Mouse (Mus musculus) bone marrow, adult 2 months (tissue): ENCODE results near the gene Rab6b. TPM values are rescaled to one million over a fixed set of nuclear protein-coding genes. Genes with fewer than 3 reads are reported as not detected.

Experiments
- H3K27ac ChIP-seq: fragments of 200-500 bp; 2 replicates; pipeline ENCODE4 v1.5.1; 2012; ENCODE audit warnings: low read depth, mild to moderate bottlenecking, control low read depth, inconsistent platforms, low read length; ENCODE audit not compliant: control insufficient read depth, poor library complexity, insufficient read depth
- H3K4me1 ChIP-seq: fragments of 200-500 bp; 2 replicates; pipeline ENCODE4 v1.6.1; 2011; ENCODE audit warnings: low read length; ENCODE audit not compliant: control insufficient read depth, insufficient read depth
- H3K4me3 ChIP-seq: fragments of 200-500 bp; replicated peaks from 2 replicates; pipeline ENCODE3; 2011; ENCODE audit warnings: mild to moderate bottlenecking, low read depth, low read length, control low read depth; ENCODE audit not compliant: control insufficient read depth
- CTCF ChIP-seq: fragments of 200-500 bp; IDR thresholded peaks from 2 replicates; pipeline ENCODE4 v1.5.1; 2011; ENCODE audit warnings: low read length, control low read depth; ENCODE audit not compliant: control insufficient read depth, insufficient read depth
- POLR2A ChIP-seq: fragments of 200-500 bp; IDR thresholded peaks from 2 replicates; pipeline ENCODE4 v1.6.1; 2011; ENCODE audit warnings: low read depth, mild to moderate bottlenecking, control low read depth, low read length, borderline replicate concordance; ENCODE audit not compliant: control insufficient read depth
- WGBS: fragments of 180-500 bp; shearing (Covaris S2); methylation state at CpG from one replicate; pipeline ENCODE4 v1.1.7; 2018; 5-methylcytosine and 5-hydroxymethylcytosine counted together
- polyA plus RNA-seq: library from polyadenylated mRNA; stranded (reverse); fragments of >200 nt; gene quantifications from 2 replicates; pipeline ENCODE4 v1.2.4, GENCODE M21; 2011; ENCODE audit warnings: low replicate concordance; ENCODE audit not compliant: missing spikeins, insufficient read depth, insufficient read length

Rab6b gene
- 1.3 and 1.8 TPM in 2 replicates for polyA plus RNA-seq

GRCm38 (mm10) chr9:103111621-103112470 lies at the start of gene Rab6b:
TSS of gene Rab6b (plus strand) at chr9:103111787.
- 0 out of 2 replicates have a peak, but pooled peaks have one; percentile 10 for TF ChIP-seq POLR2A
- no peak for TF ChIP-seq CTCF
- under 1% methylated on average over 72 of the region's 81 CpGs for WGBS

GRCm38 (mm10) chr9:103063591-103063990 lies 48.0 kb upstream of the Rab6b start:
- Histone ChIP-seq H3K4me3 (no peak overlapping the region), H3K4me1 (no peaks in the 10 kb centered on the region), H3K27ac (no peak overlapping the region)
- TF ChIP-seq POLR2A (no peak), CTCF (no peak)
- WGBS = 81% methylated on average over 6 of the region's 6 CpGs

More at GRCm38 (mm10) chr9:103111621-103112470, at the start of gene Rab6b:
- peak within 1 kb of the TSS; percentile 38 for H3K4me3 ChIP-seq
- no peak within 1 kb of the TSS for H3K27ac ChIP-seq
- H3K4me1 ChIP-seq = peaks cover 2% of the 10 kb centered on the region; the same call in 1 of the 2 replicates

GRCm38 (mm10) chr9:103066845-103067244 lies 44.7 kb upstream of the Rab6b start:
- H3K27ac ChIP-seq = no peak overlapping the region
- no peak overlapping the region for H3K4me3 ChIP-seq
- H3K4me1 ChIP-seq = no peaks in the 10 kb centered on the region
- WGBS = 79% methylated on average over 8 of the region's 8 CpGs
- TF ChIP-seq POLR2A (no peak), CTCF (no peak)

- WGBS = 87% methylated on average over 11 of the region's 11 CpGs
- no peak for TF ChIP-seq CTCF
- TF ChIP-seq POLR2A = no peak
Observed at GRCm38 (mm10) chr9:103067651-103068050, 43.9 kb upstream of the Rab6b start.

GRCm38 (mm10) chr9:103068769-103069168 lies 42.8 kb upstream of the Rab6b start:
- no peak overlapping the region for H3K27ac ChIP-seq
- no peak overlapping the region for H3K4me3 ChIP-seq
- no peaks in the 10 kb centered on the region for H3K4me1 ChIP-seq
- TF ChIP-seq CTCF (no peak), POLR2A (no peak)
- 87% methylated on average over 8 of the region's 8 CpGs for WGBS

More at GRCm38 (mm10) chr9:103067651-103068050, 43.9 kb upstream of the Rab6b start:
- no peaks in the 10 kb centered on the region for H3K4me1 ChIP-seq
- H3K27ac ChIP-seq = no peak overlapping the region
- no peak overlapping the region for H3K4me3 ChIP-seq

- TF ChIP-seq CTCF = no peak
- no peak for TF ChIP-seq POLR2A
- Histone ChIP-seq H3K27ac (no peak overlapping the region), H3K4me1 (no peaks in the 10 kb centered on the region), H3K4me3 (no peak overlapping the region)
- 75% methylated on average over 7 of the region's 7 CpGs for WGBS
Observed at GRCm38 (mm10) chr9:103071541-103072203, 39.9 kb upstream of the Rab6b start.

- Histone ChIP-seq H3K4me3 (no peak overlapping the region), H3K27ac (no peak overlapping the region), H3K4me1 (no peaks in the 10 kb centered on the region)
- no peak for TF ChIP-seq POLR2A
- no peak for TF ChIP-seq CTCF
- WGBS = 75% methylated on average over 6 of the region's 6 CpGs
Observed at GRCm38 (mm10) chr9:103072204-103072599, 39.4 kb upstream of the Rab6b start.

- TF ChIP-seq CTCF (no peak), POLR2A (no peak)
- no peak overlapping the region for H3K4me3 ChIP-seq
- no peaks in the 10 kb centered on the region for H3K4me1 ChIP-seq
- 69% methylated on average over 11 of the region's 11 CpGs for WGBS
- H3K27ac ChIP-seq = no peak overlapping the region
Observed at GRCm38 (mm10) chr9:103072926-103073515, 38.6 kb upstream of the Rab6b start.
